Mouse (Mus musculus) spleen, embryonic (tissue): ENCODE data around the gene Gm10282.

Experiments used
- CTCF ChIA-PET: fragments of 350-600 bp; sonication (Branson Sonifier 250); formaldehyde crosslinking; loops from one replicate; lab custom pipeline; 2022; lab: Charles Lee

The Gm10282 gene

GRCm38 (mm10) chr8:72265342-72265741, 39.7 kb downstream of the Gm10282 start:
- CTCF ChIA-PET = no interaction called here

- CTCF ChIA-PET = interaction anchor here (1.0 kb wide), 1 partner anchor 61 kb away, joined by 3 read pairs; no protein-coding TSS in a partner anchor
Observed at GRCm38 (mm10) chr8:72263451-72263850, 41.6 kb downstream of the Gm10282 start.

- CTCF ChIA-PET = interaction anchor here (0.7 kb wide), 1 partner anchor 101 kb away, joined by 3 read pairs; no protein-coding TSS in a partner anchor
Observed at GRCm38 (mm10) chr8:72262756-72263155, 42.3 kb downstream of the Gm10282 start.

GRCm38 (mm10) chr8:72261872-72262271, 43.2 kb downstream of the Gm10282 start:
- CTCF ChIA-PET = interaction anchor here (0.7 to 1.8 kb wide), 3 partner anchors 25 to 107 kb away, joined by 3 to 5 read pairs (median 5); no protein-coding TSS in a partner anchor

- CTCF ChIA-PET = interaction anchor here (0.7 to 1.8 kb wide), 5 partner anchors 9 to 106 kb away, joined by 3 to 5 read pairs (median 5); no protein-coding TSS in a partner anchor
Observed at GRCm38 (mm10) chr8:72261431-72261830, 43.6 kb downstream of the Gm10282 start.

GRCm38 (mm10) chr8:72261019-72261418, 44.0 kb downstream of the Gm10282 start:
- CTCF ChIA-PET = interaction anchor here (0.8 to 1.8 kb wide), 4 partner anchors 10 to 104 kb away, joined by 3 to 5 read pairs (median 4); no protein-coding TSS in a partner anchor

- CTCF ChIA-PET = interaction anchor here (0.8 to 1.8 kb wide), 4 partner anchors 10 to 104 kb away, joined by 3 to 5 read pairs (median 4); no protein-coding TSS in a partner anchor
Observed at GRCm38 (mm10) chr8:72260585-72260984, 44.5 kb downstream of the Gm10282 start.

- CTCF ChIA-PET = interaction anchor here (0.7 kb wide), 1 partner anchor 96 kb away, joined by 3 read pairs; no protein-coding TSS in a partner anchor
Observed at GRCm38 (mm10) chr8:72259862-72260261, 45.2 kb downstream of the Gm10282 start.

- CTCF ChIA-PET = interaction anchor here (0.6 kb wide), 1 partner anchor 81 kb away, joined by 4 read pairs; no protein-coding TSS in a partner anchor
Observed at GRCm38 (mm10) chr8:72257902-72258238, 47.2 kb downstream of the Gm10282 start.

GRCm38 (mm10) chr8:72257171-72257901, 47.7 kb downstream of the Gm10282 start:
- CTCF ChIA-PET = interaction anchor here (0.6 kb wide), 1 partner anchor 80 kb away, joined by 4 read pairs; no protein-coding TSS in a partner anchor
